ENCODE assay signal across 19 mouse cellular contexts in the genomic region with DNA sequence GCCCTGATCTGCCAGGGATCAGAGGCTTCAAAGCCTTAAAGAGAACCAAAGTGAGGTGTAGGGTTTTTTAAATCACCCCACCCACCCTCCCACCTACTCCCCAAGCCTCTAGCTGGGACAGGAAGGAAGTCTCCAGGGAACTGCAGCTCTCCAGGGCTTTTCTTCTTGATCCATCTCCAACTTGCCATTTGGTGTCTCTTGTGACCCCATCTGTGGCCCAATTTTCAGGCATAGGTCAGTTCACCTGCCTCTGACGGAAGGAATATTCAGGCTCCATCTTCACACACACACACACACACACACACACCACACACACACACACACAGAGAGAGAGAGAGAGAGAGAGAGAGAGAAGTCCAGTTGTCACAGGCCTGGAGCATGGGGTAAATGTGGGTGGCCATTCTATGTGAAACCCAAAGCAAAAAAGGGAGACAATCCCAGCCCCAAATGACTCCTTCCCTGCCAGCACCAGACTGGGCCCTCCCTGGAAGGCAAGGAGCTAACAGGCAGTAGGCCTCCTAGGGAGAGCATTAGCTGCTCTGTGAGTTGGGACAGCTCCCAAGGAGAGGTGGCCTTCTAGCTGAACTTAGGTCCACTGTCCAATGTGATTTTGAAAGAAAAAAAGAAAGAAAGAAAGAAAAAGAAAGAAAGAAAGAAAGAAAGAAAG. TPM values are rescaled to one million over a fixed set of nuclear protein-coding genes. Genes with fewer than 3 reads are reported as not detected.
DNase-seq lines count a peak whose midpoint lies in the region; ATAC-seq lines count a peak whose summit lies in the region.
"Had no signal": no experiment of that assay in that cellular context is flagged by ENCODE, and none has a peak within 500 bp of the region (broad histone marks: within the 10 kb centered on the region; RNA-seq: fewer than 3 reads in every experiment).

No protein-coding gene starts in this region.

- H3K9me3 ChIP-seq in hindbrain, embryonic 14.5 days (ENCODE audit: control insufficient read depth, low read length) = no peaks in the 10 kb centered on the region
- H3K9me3 ChIP-seq in hindbrain, embryonic 16.5 days (ENCODE audit: control insufficient read depth, low read length) = no peaks in the 10 kb centered on the region
- H3K9me3 ChIP-seq: forebrain, embryonic 12.5 days; heart, embryonic 15.5 days; kidney, embryonic 15.5 days had no signal

- peak overlapping the region; percentile 84; the same call in 1 of the 2 replicates for H3K4me2 ChIP-seq in hindbrain, embryonic 14.5 days (replicated peaks)
- H3K4me2 ChIP-seq in hindbrain, embryonic 16.5 days (ENCODE audit: low read length) = no peak overlapping the region
- H3K4me2 ChIP-seq: embryonic facial prominence, embryonic 13.5 days; forebrain, embryonic 12.5 days; heart, embryonic 11.5 days; heart, embryonic 15.5 days; kidney, embryonic 15.5 days had no signal

- WGBS in hindbrain, embryonic 14.5 days = 41% methylated on average over 1 of the region's 1 CpGs
- whole genome bisulfite sequencing in hindbrain, embryonic 16.5 days = 86% methylated on average over 1 of the region's 1 CpGs

- no peak overlapping the region for H3K27ac ChIP-seq in hindbrain, embryonic 14.5 days
- H3K27ac ChIP-seq in hindbrain, embryonic 16.5 days (ENCODE audit: low read depth, low read length) = no peak overlapping the region
- H3K27ac ChIP-seq: embryonic facial prominence, embryonic 13.5 days; forebrain, embryonic 12.5 days; heart, embryonic 15.5 days; kidney, embryonic 15.5 days had no signal

- no peak for ATAC-seq in hindbrain, embryonic 14.5 days (ENCODE audit: low FRiP score)
- ATAC-seq in hindbrain, embryonic 16.5 days = no peak
- ATAC-seq: forebrain, embryonic 16.5 days; intestine, embryonic 16.5 days had no signal

- DNase-seq in cerebellum, adult 18-20 months = peak; percentile 44 to 48
- no peak for DNase-seq in cerebellum, adult 11 months
- DNase-seq in hindbrain, embryonic 14.5 days (ENCODE audit: low spot score) = no peak
- DNase-seq in cerebellum, adult 9-11 months = peak; percentile 69
- peak; percentile 41 to 50 for DNase-seq in cerebellum, postnatal 36 days
- no peak for DNase-seq in urinary bladder, postnatal 25 days (ENCODE audit: low spot score)
- DNase-seq: adrenal gland, postnatal 10 days; gastrocnemius, postnatal 25 days; heart, adult 18-20 months; heart, postnatal 14 days; kidney, adult 2 months had no signal

- no peak overlapping the region for H3K4me3 ChIP-seq in hindbrain, embryonic 14.5 days (replicated peaks; ENCODE audit: low read length)
- H3K4me3 ChIP-seq in hindbrain, embryonic 16.5 days (ENCODE audit: low read length) = no peak overlapping the region
- H3K4me3 ChIP-seq: embryonic facial prominence, embryonic 13.5 days; forebrain, embryonic 12.5 days; heart, embryonic 15.5 days; kidney, embryonic 15.5 days had no signal

- H3K4me1 ChIP-seq in hindbrain, embryonic 14.5 days (replicated peaks; ENCODE audit: control insufficient read depth, insufficient read depth, low read length) = peaks cover 20% of the 10 kb centered on the region
- peaks cover 24% of the 10 kb centered on the region for H3K4me1 ChIP-seq in hindbrain, embryonic 16.5 days (ENCODE audit: control insufficient read depth, insufficient read depth, low read depth, low read length)

- H3K36me3 ChIP-seq in hindbrain, embryonic 14.5 days (replicated peaks; ENCODE audit: control insufficient read depth, insufficient read depth) = no peaks in the 10 kb centered on the region
- H3K36me3 ChIP-seq in hindbrain, embryonic 16.5 days (ENCODE audit: control insufficient read depth, insufficient read depth, low read length) = no peaks in the 10 kb centered on the region
- H3K36me3 ChIP-seq: embryonic facial prominence, embryonic 13.5 days; forebrain, embryonic 12.5 days; heart, embryonic 15.5 days; kidney, embryonic 15.5 days had no signal

- H3K27me3 ChIP-seq in hindbrain, embryonic 14.5 days (ENCODE audit: control insufficient read depth, insufficient read depth, low read length) = peaks cover 67% of the 10 kb centered on the region
- peaks cover 18% of the 10 kb centered on the region for H3K27me3 ChIP-seq in hindbrain, embryonic 16.5 days (replicated peaks; ENCODE audit: control insufficient read depth, insufficient read depth, low read length)

- no peak overlapping the region for H3K9ac ChIP-seq in hindbrain, embryonic 14.5 days
- no peak overlapping the region for H3K9ac ChIP-seq in hindbrain, embryonic 16.5 days (ENCODE audit: low read depth, low read length)
- H3K9ac ChIP-seq: embryonic facial prominence, embryonic 13.5 days; forebrain, embryonic 12.5 days; heart, embryonic 15.5 days; kidney, embryonic 15.5 days had no signal

RNA-seq across cellular contexts. Expression of a gene that starts 5.3 kb away (rescaled TPM):
- 37.4 and 38.0 TPM in 2 replicates for polyA plus RNA-seq in hindbrain, embryonic 14.5 days (2014; fragmentation: Nextera tagmentation; extraction: Ambion mirVana)
- polyA plus RNA-seq in hindbrain, embryonic 16.5 days (2015; fragmentation: Nextera tagmentation; extraction: Ambion mirVana) = 30.4 and 34.9 TPM in 2 replicates
- polyA plus RNA-seq: heart, embryonic 15.5 days; intestine, embryonic 16.5 days; kidney, embryonic 15.5 days had no signal

Comparison
In these comparisons a context has a peak if more than half of its experiments do, and no peak if none do; other contexts are left out.
1. DNase-seq: peak in cerebellum, adult 18-20 months (2 of 2), cerebellum, adult 9-11 months (single experiment) and cerebellum, postnatal 36 days (2 of 2); none in cerebellum, adult 11 months (single experiment), hindbrain, embryonic 14.5 days (single experiment) and urinary bladder, postnatal 25 days (single experiment).